Mouse (Mus musculus) heart, embryonic 12.5 days (tissue): ENCODE results near the gene Prkag2. TPM values are rescaled to one million over a fixed set of nuclear protein-coding genes. Genes with fewer than 3 reads are reported as not detected.

ENCODE experiments used
- ATAC-seq: fragments of 200-750 bp; cut with Nextera tagmentation; 2 replicates; pipeline ENCODE4 v1.8.0; 2017; ENCODE audit warnings: moderate TSS enrichment, moderate library complexity; ENCODE audit not compliant: insufficient number of reproducible peaks, low FRiP score
- H3K27ac ChIP-seq: fragments of 300-500 bp; sonication (generic); 2 replicates; pipeline ENCODE4 v1.5.1; 2016; ENCODE audit warnings: mild to moderate bottlenecking, moderate library complexity; ENCODE audit not compliant: poor library complexity, severe bottlenecking
- H3K27me3 ChIP-seq: fragments of 300-500 bp; sonication (generic); replicated peaks from 2 replicates; pipeline ENCODE4 v1.6.1; 2016; ENCODE audit warnings: mild to moderate bottlenecking, moderate library complexity
- H3K36me3 ChIP-seq: fragments of 300-500 bp; sonication (generic); 2 replicates; pipeline ENCODE4 v1.6.1; 2016; ENCODE audit warnings: mild to moderate bottlenecking, moderate library complexity
- H3K4me1 ChIP-seq: fragments of 300-500 bp; sonication (generic); replicated peaks from 2 replicates; pipeline ENCODE4 v1.6.1; 2016; ENCODE audit warnings: mild to moderate bottlenecking
- H3K4me2 ChIP-seq: fragments of 300-500 bp; sonication (generic); 2 replicates; pipeline ENCODE4 v1.6.1; 2016; ENCODE audit warnings: mild to moderate bottlenecking, moderate library complexity
- H3K4me3 ChIP-seq: fragments of 300-500 bp; sonication (generic); 2 replicates; pipeline ENCODE4 v1.5.1; 2016; ENCODE audit warnings: mild to moderate bottlenecking
- H3K9ac ChIP-seq: fragments of 300-500 bp; sonication (generic); 2 replicates; pipeline ENCODE4 v1.6.1; 2016; ENCODE audit warnings: mild to moderate bottlenecking, moderate library complexity
- H3K9me3 ChIP-seq: fragments of 300-500 bp; sonication (generic); replicated peaks from 2 replicates; pipeline ENCODE4 v1.6.1; 2016; ENCODE audit warnings: mild to moderate bottlenecking, moderate library complexity
- WGBS: fragments of 180-500 bp; shearing (Covaris S2); methylation state at CpG from one replicate; pipeline ENCODE4 v1.1.7; 2016; 5-methylcytosine and 5-hydroxymethylcytosine counted together
- polyA plus RNA-seq: library from polyadenylated mRNA; unstranded; fragments of >200 nt; fragmentation: Nextera tagmentation; extraction: Ambion mirVana; gene quantifications from 2 replicates; pipeline ENCODE4 v1.2.1, GENCODE M21; 2016

Prkag2 gene
- polyA plus RNA-seq, 1 experiment from 2014 or later: 105 TPM

- Histone ChIP-seq H3K9me3 (no peaks in the 10 kb centered on the region), H3K9ac (no peak overlapping the region), H3K27me3 (no peaks in the 10 kb centered on the region), H3K4me1 (peaks cover 29% of the 10 kb centered on the region), H3K4me3 (no peak overlapping the region), H3K27ac (no peak overlapping the region), H3K36me3 (no peaks in the 10 kb centered on the region), H3K4me2 (peak overlapping the region; percentile 77; the same call in 1 of the 2 replicates)
- ATAC-seq: no peak
- WGBS: 87% methylated on average over 5 of the region's 5 CpGs
Observed at GRCm38 (mm10) chr5:24843841-24844240, 256.6 kb downstream of the Prkag2 start.

- Histone ChIP-seq H3K27me3 (no peaks in the 10 kb centered on the region), H3K36me3 (no peaks in the 10 kb centered on the region), H3K4me1 (peaks cover 36% of the 10 kb centered on the region), H3K27ac (peak overlapping the region; percentile 92), H3K9me3 (no peaks in the 10 kb centered on the region), H3K4me3 (peak overlapping the region; percentile 97), H3K4me2 (peak overlapping the region; percentile 77), H3K9ac (peak overlapping the region; percentile 57)
- peak; percentile 13 for ATAC-seq
- WGBS: 3% methylated on average over 21 of the region's 21 CpGs
Observed at GRCm38 (mm10) chr5:24843103-24843475, 257.4 kb downstream of the Prkag2 start.

GRCm38 (mm10) chr5:24842274-24843102, 258.0 kb downstream of the Prkag2 start, which contains the start of gene Rheb:
Gene Rheb, minus strand, starts transcription at chr5:24842624.
- peak; percentile 95 for ATAC-seq
- Histone ChIP-seq H3K4me2 (peak within 1 kb of the TSS; percentile 99), H3K36me3 (no peaks in the 10 kb centered on the region), H3K27me3 (no peaks in the 10 kb centered on the region), H3K9ac (peak within 1 kb of the TSS; percentile 97), H3K4me3 (peak within 1 kb of the TSS; percentile 97), H3K9me3 (no peaks in the 10 kb centered on the region), H3K4me1 (peaks cover 39% of the 10 kb centered on the region), H3K27ac (peak within 1 kb of the TSS; percentile 100)
- WGBS: under 1% methylated on average over 92 of the region's 92 CpGs

- 0% methylated on average over 50 of the region's 50 CpGs for WGBS
- Histone ChIP-seq H3K9me3 (no peaks in the 10 kb centered on the region), H3K27ac (peak overlapping the region; percentile 100), H3K4me3 (peak overlapping the region; percentile 97), H3K27me3 (no peaks in the 10 kb centered on the region), H3K36me3 (no peaks in the 10 kb centered on the region), H3K4me1 (peaks cover 41% of the 10 kb centered on the region), H3K9ac (peak overlapping the region; percentile 97), H3K4me2 (peak overlapping the region; percentile 99)
- ATAC-seq: peak; percentile 23; the same call in 1 of the 2 replicates
Observed at GRCm38 (mm10) chr5:24841662-24842273, 258.7 kb downstream of the Prkag2 start.

GRCm38 (mm10) chr5:24840975-24841431, 259.4 kb downstream of the Prkag2 start:
- Histone ChIP-seq H3K9ac (peak overlapping the region; percentile 97), H3K4me2 (peak overlapping the region; percentile 99), H3K36me3 (no peaks in the 10 kb centered on the region), H3K4me3 (peak overlapping the region; percentile 97), H3K27ac (peak overlapping the region; percentile 100), H3K9me3 (no peaks in the 10 kb centered on the region), H3K27me3 (no peaks in the 10 kb centered on the region), H3K4me1 (peaks cover 41% of the 10 kb centered on the region)
- WGBS: 9% methylated on average over 11 of the region's 11 CpGs
- no peak for ATAC-seq

GRCm38 (mm10) chr5:24834491-24834890, 266.0 kb downstream of the Prkag2 start:
- Histone ChIP-seq H3K9ac (no peak overlapping the region), H3K9me3 (no peaks in the 10 kb centered on the region), H3K4me1 (peaks cover 37% of the 10 kb centered on the region), H3K27me3 (no peaks in the 10 kb centered on the region), H3K36me3 (no peaks in the 10 kb centered on the region), H3K27ac (0 out of 2 replicates have a peak overlapping the region, but pooled peaks have one; percentile 17), H3K4me2 (no peak overlapping the region), H3K4me3 (no peak overlapping the region)
- ATAC-seq: no peak
- 82% methylated on average over 5 of the region's 5 CpGs for WGBS

GRCm38 (mm10) chr5:24831912-24832311, 268.5 kb downstream of the Prkag2 start:
- Histone ChIP-seq H3K9me3 (no peaks in the 10 kb centered on the region), H3K4me2 (no peak overlapping the region), H3K36me3 (no peaks in the 10 kb centered on the region), H3K27ac (no peak overlapping the region), H3K4me1 (peaks cover 38% of the 10 kb centered on the region), H3K4me3 (no peak overlapping the region), H3K9ac (no peak overlapping the region), H3K27me3 (no peaks in the 10 kb centered on the region)
- WGBS: 72% methylated on average over 3 of the region's 3 CpGs
- no peak for ATAC-seq

GRCm38 (mm10) chr5:24828446-24828845, 272.0 kb downstream of the Prkag2 start:
- H3K27ac ChIP-seq: no peak overlapping the region

GRCm38 (mm10) chr5:24827173-24827572, 273.3 kb downstream of the Prkag2 start:
- WGBS: 80% methylated on average over 2 of the region's 2 CpGs
- Histone ChIP-seq H3K4me1 (peaks cover 58% of the 10 kb centered on the region), H3K9ac (no peak overlapping the region)

More at GRCm38 (mm10) chr5:24828446-24828845, 272.0 kb downstream of the Prkag2 start:
- Histone ChIP-seq H3K9me3 (no peaks in the 10 kb centered on the region), H3K27me3 (no peaks in the 10 kb centered on the region), H3K4me1 (peaks cover 62% of the 10 kb centered on the region), H3K4me3 (no peak overlapping the region), H3K9ac (no peak overlapping the region), H3K36me3 (no peaks in the 10 kb centered on the region), H3K4me2 (no peak overlapping the region)
- WGBS: 81% methylated on average over 3 of the region's 3 CpGs
- ATAC-seq: no peak

GRCm38 (mm10) chr5:24826056-24826770, 274.2 kb downstream of the Prkag2 start:
- Histone ChIP-seq H3K4me1 (peaks cover 58% of the 10 kb centered on the region), H3K9ac (no peak overlapping the region; the same call in 1 of the 2 replicates), H3K4me3 (no peak overlapping the region), H3K4me2 (peak overlapping the region; percentile 29; the same call in 1 of the 2 replicates), H3K9me3 (no peaks in the 10 kb centered on the region), H3K36me3 (0 out of 2 replicates have a peak, but pooled peaks cover 2% of the 10 kb centered on the region), H3K27me3 (no peaks in the 10 kb centered on the region), H3K27ac (peak overlapping the region; percentile 34; the same call in 1 of the 2 replicates)
- ATAC-seq: no peak
- WGBS: 78% methylated on average over 9 of the region's 9 CpGs

More at GRCm38 (mm10) chr5:24827173-24827572, 273.3 kb downstream of the Prkag2 start:
- H3K4me2 ChIP-seq: no peak overlapping the region
- H3K36me3 ChIP-seq: 0 out of 2 replicates have a peak, but pooled peaks cover 2% of the 10 kb centered on the region
- H3K9me3 ChIP-seq: no peaks in the 10 kb centered on the region
- no peaks in the 10 kb centered on the region for H3K27me3 ChIP-seq
- no peak overlapping the region for H3K4me3 ChIP-seq
- ATAC-seq: no peak
- no peak overlapping the region for H3K27ac ChIP-seq
